Mouse (Mus musculus) MEL (cell line): Measurements from ENCODE around the gene Cbx8. TPM values are rescaled to one million over a fixed set of nuclear protein-coding genes. Genes with fewer than 3 reads are reported as not detected.

Experiments used
- DNase-seq: peaks from one replicate; pipeline ENCODE4 v3.0.0; 2011; ENCODE audit warnings: low read depth, low spot score
- H3K27ac ChIP-seq: 2 replicates; pipeline ENCODE4 v1.5.1; 2012; ENCODE audit warnings: low read depth, mild to moderate bottlenecking, control low read depth, low read length, moderate library complexity; ENCODE audit not compliant: control insufficient read depth
- H3K27me3 ChIP-seq, 2 experiments: fragments of 150-350 bp in 1 of 2; sonication (generic) in 1 of 2; 2 replicates each; pipeline ENCODE4 v1.6.1; 2012; ENCODE audit warnings: low read length in 2 of 2, mild to moderate bottlenecking in 2 of 2, improper control_type of control experiment in 1 of 2, moderate library complexity in 1 of 2; ENCODE audit not compliant: insufficient read depth in 2 of 2, control insufficient read depth in 1 of 2
- H3K36me3 ChIP-seq, 2 experiments: 2 replicates each; pipeline ENCODE4 v1.6.1; 2012 to 2014; ENCODE audit warnings: low read length in 2 of 2, improper control_type of control experiment in 1 of 2, inconsistent platforms in 1 of 2, mild to moderate bottlenecking in 1 of 2; ENCODE audit not compliant: insufficient read depth in 2 of 2, control insufficient read depth in 1 of 2
- H3K4me1 ChIP-seq, 2 experiments: fragments of 150-350 bp in 1 of 2; sonication (generic) in 1 of 2; 2 replicates each; pipeline ENCODE4 v1.6.1; 2012; ENCODE audit warnings: low read length in 2 of 2, improper control_type of control experiment in 1 of 2, mild to moderate bottlenecking in 1 of 2; ENCODE audit not compliant: insufficient read depth in 2 of 2, control insufficient read depth in 1 of 2
- H3K4me3 ChIP-seq, 2 experiments: fragments of 150-350 bp in 1 of 2; sonication (generic) in 1 of 2; 2 replicates each; pipeline ENCODE4 v1.5.1; 2012; ENCODE audit warnings: low read depth in 2 of 2, low read length in 2 of 2, mild to moderate bottlenecking in 2 of 2, moderate library complexity in 2 of 2, control low read depth in 1 of 2, improper control_type of control experiment in 1 of 2; ENCODE audit not compliant: control insufficient read depth in 1 of 2, insufficient read depth in 1 of 2
- H3K79me2 ChIP-seq: 2 replicates; pipeline ENCODE4 v1.6.1; 2012; ENCODE audit warnings: mild to moderate bottlenecking, low read length, moderate library complexity; ENCODE audit not compliant: control insufficient read depth, poor library complexity, insufficient read depth
- H3K9ac ChIP-seq: 2 replicates; pipeline ENCODE4 v1.6.1; 2012; ENCODE audit warnings: low read depth, mild to moderate bottlenecking, control low read depth, low read length, moderate library complexity; ENCODE audit not compliant: control insufficient read depth, poor library complexity, severe bottlenecking
- H3K9me3 ChIP-seq: fragments of 150-350 bp; sonication (generic); replicated peaks from 2 replicates; pipeline ENCODE4 v1.6.1; 2012; ENCODE audit warnings: mild to moderate bottlenecking, low read length, improper control_type of control experiment, moderate library complexity; ENCODE audit not compliant: insufficient read depth
- CHD1 ChIP-seq: IDR thresholded peaks from 2 replicates; pipeline ENCODE4 v1.6.1; 2012; ENCODE audit warnings: low read depth, mild to moderate bottlenecking, inconsistent platforms, low read length, improper control_type of control experiment
- E2F4 ChIP-seq: IDR thresholded peaks from 2 replicates; pipeline ENCODE4 v1.6.1; 2011; ENCODE audit warnings: low read depth, low read length, improper control_type of control experiment, borderline replicate concordance
- ELF1 ChIP-seq: IDR thresholded peaks from 2 replicates; pipeline ENCODE4 v1.6.1; 2014; ENCODE audit warnings: low read depth, mild to moderate bottlenecking, inconsistent platforms, low read length, improper control_type of control experiment, moderate library complexity
- ETS1 ChIP-seq: IDR thresholded peaks from 2 replicates; pipeline ENCODE4 v1.6.1; 2012; ENCODE audit warnings: low read depth, mild to moderate bottlenecking, inconsistent platforms, low read length, improper control_type of control experiment, moderate library complexity
- JUND ChIP-seq: IDR thresholded peaks from 2 replicates; pipeline ENCODE4 v1.6.1; 2011; ENCODE audit warnings: low read depth, mild to moderate bottlenecking, improper control_type of control experiment, low read length
- KAT2A ChIP-seq: conservative IDR thresholded peaks from 2 replicates; pipeline ENCODE4 v1.6.1; 2012; ENCODE audit warnings: low read depth, low read length, improper control_type of control experiment, inconsistent platforms
- MXI1 ChIP-seq: IDR thresholded peaks from 2 replicates; pipeline ENCODE4 v1.6.1; 2011; ENCODE audit warnings: mild to moderate bottlenecking, low read depth, low read length, improper control_type of control experiment
- NELFE ChIP-seq: IDR thresholded peaks from 2 replicates; pipeline ENCODE4 v1.6.1; 2011; ENCODE audit warnings: low read depth, low read length, improper control_type of control experiment
- NRF1 ChIP-seq: IDR thresholded peaks from 2 replicates; pipeline ENCODE4 v1.6.1; 2014; ENCODE audit warnings: low read depth, mild to moderate bottlenecking, inconsistent platforms, low read length, improper control_type of control experiment, moderate library complexity; ENCODE audit not compliant: poor library complexity, insufficient read depth, severe bottlenecking
- POLR2A ChIP-seq, 2 experiments: IDR thresholded peaks; 2 replicates each; pipeline ENCODE4 v1.6.1; 2011 to 2012; ENCODE audit warnings: low read length in 2 of 2, mild to moderate bottlenecking in 2 of 2, control low read depth in 1 of 2, improper control_type of control experiment in 1 of 2, low read depth in 1 of 2, moderate library complexity in 1 of 2; ENCODE audit not compliant: control insufficient read depth in 1 of 2, insufficient read depth in 1 of 2, poor library complexity in 1 of 2
- RCOR1 ChIP-seq: IDR thresholded peaks from 2 replicates; pipeline ENCODE4 v1.6.1; 2012; ENCODE audit warnings: low read depth, mild to moderate bottlenecking, inconsistent platforms, low read length, improper control_type of control experiment
- SIN3A ChIP-seq: IDR thresholded peaks from 2 replicates; pipeline ENCODE4 v1.6.1; 2012; ENCODE audit warnings: low read length, improper control_type of control experiment, inconsistent platforms
- TAL1 ChIP-seq: IDR thresholded peaks from 2 replicates; pipeline ENCODE4 v1.6.1; 2012; ENCODE audit warnings: mild to moderate bottlenecking, inconsistent platforms, low read length, moderate library complexity, mixed read lengths
- USF1 ChIP-seq: IDR thresholded peaks from 2 replicates; pipeline ENCODE4 v1.6.1; 2014; ENCODE audit warnings: low read depth, mild to moderate bottlenecking, inconsistent platforms, low read length, improper control_type of control experiment, moderate library complexity
- ZC3H11A ChIP-seq: IDR thresholded peaks from 2 replicates; pipeline ENCODE4 v1.6.1; 2012; ENCODE audit warnings: low read depth, mild to moderate bottlenecking, inconsistent platforms, low read length, improper control_type of control experiment
- polyA plus RNA-seq, 2 experiments: library from polyadenylated mRNA; stranded (reverse) in 1 of 2; unstranded in 1 of 2; fragments of >175 nt in 1 of 2; fragments of >200 nt in 1 of 2; gene quantifications; 2 replicates each; pipeline versions ENCODE4 v1.2.1 to v1.2.4; 2012; ENCODE audit warnings: low replicate concordance in 2 of 2, low read depth in 1 of 2; ENCODE audit not compliant: insufficient read length in 2 of 2, insufficient read depth in 1 of 2, missing spikeins in 1 of 2
- total RNA-seq: library from RNA; depleted of rRNA; stranded (reverse); fragments of 300-350 nt; gene quantifications from 2 replicates; pipeline ENCODE4 v1.2.3, GENCODE M21; 2012

Cbx8 gene
- total and polyA plus RNA-seq, 3 experiments: 5.7 to 11.3 TPM; not detected in 1

DNA sequence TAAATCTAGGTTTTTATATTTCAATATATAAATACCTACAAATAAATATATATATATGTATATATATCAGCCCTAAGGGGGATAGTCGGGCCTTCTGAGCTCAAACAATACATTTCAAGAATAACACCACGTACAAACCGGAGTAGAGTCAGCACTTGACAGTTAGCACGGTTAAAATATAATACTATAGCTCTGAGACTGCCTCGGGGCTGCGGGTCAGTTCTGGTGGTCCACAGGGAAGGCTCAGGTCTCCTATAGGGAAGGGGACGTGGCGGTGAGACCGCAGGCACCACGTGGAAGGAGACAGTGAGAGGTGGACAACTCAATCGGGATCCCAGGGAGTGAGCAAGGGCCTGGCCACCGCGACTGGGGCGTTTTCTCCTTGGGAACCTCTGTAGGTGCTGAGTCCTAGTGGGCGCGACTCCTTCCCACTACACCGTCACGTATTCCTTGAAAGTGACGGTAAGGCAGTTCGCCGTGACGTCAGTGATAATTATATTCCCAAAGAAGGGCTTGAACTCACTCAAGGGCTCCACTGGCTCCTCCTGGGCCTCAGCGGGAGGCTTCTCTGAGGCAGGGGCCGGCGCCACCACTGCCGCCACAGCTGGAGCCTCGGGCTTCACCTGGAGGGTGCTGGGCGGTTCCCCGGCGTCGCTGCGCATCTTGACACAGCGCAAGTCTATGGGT, 39.8 kb upstream of the Cbx8 start (continued):
- TF ChIP-seq RCOR1 (no peak), SIN3A (no peak)

- Histone ChIP-seq H3K4me1 (peaks cover 0 to 7% of the 10 kb centered on the region in 2 experiments; a peak in 1 of 4 replicates), H3K4me3 (no peak overlapping the region), H3K36me3 (peaks cover 3 to 7% of the 10 kb centered on the region in 2 experiments; a peak in 3 of 4 replicates), H3K79me2 (peaks cover 9% of the 10 kb centered on the region), H3K27ac (no peak overlapping the region), H3K9me3 (no peaks in the 10 kb centered on the region), H3K27me3 (no peaks in the 10 kb centered on the region), H3K9ac (no peak overlapping the region)
- DNase-seq: no peak
- TF ChIP-seq JUND: no peak
- no peak for TF ChIP-seq KAT2A
- TF ChIP-seq NELFE: no peak
- TF ChIP-seq ZC3H11A: no peak
- no peak for TF ChIP-seq USF1
- no peak for TF ChIP-seq ELF1
- no peak for TF ChIP-seq ETS1
- TF ChIP-seq MXI1: no peak
- TF ChIP-seq POLR2A (IDR thresholded peaks at IDR 0.05; ENCODE audit: control insufficient read depth in 1 of 2, insufficient read depth in 1 of 2, low read depth in 1 of 2, low read length in 2 of 2, poor library complexity in 1 of 2): no peak
- no peak for TF ChIP-seq TAL1
Observed at GRCm38 (mm10) chr11:119079445-119079837, 38.7 kb upstream of the Cbx8 start.

DNA sequence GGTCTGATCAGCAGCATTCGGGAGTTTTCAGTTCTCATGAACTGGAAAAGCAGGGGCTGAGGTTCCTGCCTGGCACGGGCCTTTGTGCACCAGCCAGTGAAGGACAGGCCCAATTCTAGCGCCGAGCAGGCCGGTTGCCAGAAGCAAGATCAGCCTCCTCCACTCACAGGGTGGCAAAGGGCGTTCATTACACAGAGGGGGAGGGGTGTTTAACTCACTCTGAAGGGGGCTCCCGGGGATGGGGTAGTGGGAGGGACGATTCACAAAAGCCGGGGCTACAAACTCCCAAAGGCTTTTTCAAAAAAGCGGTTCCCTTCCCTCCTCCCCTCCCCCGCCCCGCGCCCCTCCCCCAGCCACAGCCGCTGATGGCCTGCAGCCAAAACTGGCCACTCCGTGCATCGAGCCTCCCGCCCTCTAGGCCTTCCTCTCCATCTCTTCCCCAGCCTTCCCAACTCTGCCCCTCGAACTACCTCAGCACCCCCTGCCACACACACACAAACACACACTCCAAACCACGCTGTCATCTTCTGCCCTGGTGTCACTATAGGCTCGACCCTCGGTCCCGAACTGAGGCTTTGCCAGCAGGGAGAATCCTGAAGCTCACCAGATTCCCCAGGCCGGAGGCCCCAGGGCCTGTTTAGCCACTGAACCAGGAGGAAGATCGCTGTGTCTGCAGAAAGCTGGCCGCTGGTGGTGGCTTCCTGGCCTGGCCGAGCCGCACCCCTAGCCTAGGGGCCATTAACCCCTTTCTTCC, 38.1 kb upstream of the Cbx8 start:
- Histone ChIP-seq H3K4me3 (no peak overlapping the region), H3K36me3 (peaks cover 1 to 3% of the 10 kb centered on the region in 2 experiments; a peak in 3 of 4 replicates), H3K9me3 (no peaks in the 10 kb centered on the region), H3K27me3 (no peaks in the 10 kb centered on the region), H3K79me2 (peaks cover 3% of the 10 kb centered on the region; the same call in 1 of the 2 replicates), H3K9ac (no peak overlapping the region), H3K4me1 (peaks cover 0 to 1% of the 10 kb centered on the region in 2 experiments; a peak in 1 of 4 replicates), H3K27ac (no peak overlapping the region)
- no peak for DNase-seq
- TF ChIP-seq RCOR1: no peak
- no peak for TF ChIP-seq CHD1
- TF ChIP-seq E2F4: no peak
- TF ChIP-seq POLR2A (IDR thresholded peaks at IDR 0.05; ENCODE audit: control insufficient read depth in 1 of 2, insufficient read depth in 1 of 2, low read depth in 1 of 2, low read length in 2 of 2, poor library complexity in 1 of 2): no peak
- TF ChIP-seq NRF1: no peak
